Mouse (Mus musculus) layer of hippocampus, postnatal 36 days (tissue): ENCODE results near the gene Apoc3. TPM values are rescaled to one million over a fixed set of nuclear protein-coding genes. Genes with fewer than 3 reads are reported as not detected.

Source experiments
- DNase-seq, 2 experiments: peaks; one replicate each; pipeline ENCODE4 v3.0.0; 2022
- total RNA-seq, 2 experiments: library from RNA; stranded (reverse); gene quantifications; 2 replicates each; pipeline ENCODE4 v1.2.3; 2021

The Apoc3 gene
- total RNA-seq, 2 experiments from 2014 or later = 1.4 TPM; not detected in 1

DNA sequence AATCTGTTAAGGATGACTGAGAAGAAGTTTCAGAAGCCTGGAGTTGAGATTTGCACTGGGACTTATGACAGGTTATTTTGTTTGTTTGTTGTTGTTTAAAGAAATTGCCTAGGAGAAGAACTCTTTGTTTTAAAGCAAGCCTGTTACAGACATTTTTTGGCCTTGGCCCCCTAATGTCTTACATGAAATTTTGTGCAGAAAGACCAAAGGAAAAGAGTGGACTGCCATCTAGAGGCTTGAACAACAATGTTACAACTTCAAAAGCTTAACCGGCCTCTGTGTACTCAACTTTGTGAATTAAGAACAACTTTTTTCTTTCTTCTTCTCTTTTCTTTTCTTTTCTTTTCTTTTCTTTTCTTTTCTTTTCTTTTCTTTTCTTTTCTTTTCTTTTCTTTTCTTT lies 43.8 kb downstream of the Apoc3 start:
- no peak for DNase-seq

DNA sequence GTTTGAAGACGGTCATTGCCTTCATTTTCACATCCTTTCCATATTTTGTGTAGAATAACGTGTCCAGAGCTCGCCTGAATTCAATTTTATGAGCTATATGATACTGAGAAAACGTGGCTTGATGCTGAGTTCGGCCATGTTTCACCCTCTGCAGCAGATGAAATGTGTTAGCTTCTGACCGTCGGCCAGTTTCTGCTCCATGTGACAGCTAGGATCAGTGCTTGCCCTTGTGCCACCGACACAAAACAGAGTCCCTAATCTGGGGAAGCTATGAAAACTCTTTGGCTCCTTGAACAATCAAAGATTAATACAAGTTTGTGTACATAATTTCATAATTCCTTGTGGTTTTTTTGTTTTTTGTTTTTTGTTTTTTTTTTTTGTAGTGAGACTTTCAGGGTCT lies 44.2 kb downstream of the Apoc3 start:
- no peak for DNase-seq

DNA sequence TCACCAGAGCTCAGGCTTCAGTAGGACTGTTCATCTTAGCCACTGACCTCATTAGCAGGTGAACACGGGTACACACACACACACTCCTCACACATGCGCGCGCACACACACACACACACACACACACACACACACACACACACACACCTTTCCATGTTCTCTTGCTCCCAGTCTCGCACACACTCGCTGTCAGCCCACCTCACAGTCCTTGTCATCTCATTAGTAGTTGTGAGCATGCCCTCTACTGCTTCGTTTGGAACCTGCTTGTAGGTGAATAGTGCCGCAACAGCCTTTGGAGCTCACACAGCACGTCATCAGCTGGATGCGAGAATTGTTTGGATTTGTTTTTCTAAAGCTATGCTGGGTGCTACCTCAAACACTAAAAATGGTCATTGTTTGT lies 46.1 kb downstream of the Apoc3 start:
- DNase-seq = no peak

DNA sequence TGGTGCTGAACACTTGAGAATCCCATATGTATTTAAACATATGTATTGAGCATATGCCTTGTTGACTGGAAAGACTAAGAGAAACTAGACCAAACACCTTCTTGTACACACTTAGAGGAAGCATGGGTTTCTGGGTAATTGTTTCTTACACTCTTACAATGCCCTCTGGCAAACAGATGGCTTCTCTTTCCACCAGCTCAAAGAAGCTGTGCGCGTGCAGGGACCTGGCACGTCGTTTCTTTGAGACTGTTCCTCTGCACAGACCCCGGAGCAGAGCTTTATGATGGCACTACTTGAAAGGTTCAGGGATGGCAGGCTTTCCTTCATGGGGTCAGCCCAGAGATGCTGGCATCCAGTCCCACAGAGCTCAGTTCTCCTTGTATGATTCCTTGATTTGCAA lies 46.5 kb downstream of the Apoc3 start:
- no peak for DNase-seq

DNA sequence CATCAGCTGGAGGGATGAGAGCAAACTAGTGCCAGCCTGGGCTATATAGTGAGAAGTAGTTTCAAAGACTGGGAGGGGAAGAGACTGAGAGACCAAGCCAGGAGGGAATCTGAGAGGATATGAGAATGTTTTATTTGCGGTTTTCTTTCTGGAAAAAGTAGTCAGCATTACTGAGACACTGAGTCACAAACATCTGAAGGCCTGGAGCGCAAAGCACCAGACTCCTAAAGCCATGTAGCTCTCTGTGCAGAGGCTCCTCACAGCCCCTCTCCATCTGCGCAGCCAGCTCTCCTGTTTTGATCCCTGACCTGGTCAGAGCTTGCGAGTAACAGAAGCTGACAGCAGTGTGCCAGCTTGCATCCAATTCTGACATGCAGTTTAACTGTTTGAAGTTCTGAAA lies 47.1 kb downstream of the Apoc3 start:
- no peak for DNase-seq

DNA sequence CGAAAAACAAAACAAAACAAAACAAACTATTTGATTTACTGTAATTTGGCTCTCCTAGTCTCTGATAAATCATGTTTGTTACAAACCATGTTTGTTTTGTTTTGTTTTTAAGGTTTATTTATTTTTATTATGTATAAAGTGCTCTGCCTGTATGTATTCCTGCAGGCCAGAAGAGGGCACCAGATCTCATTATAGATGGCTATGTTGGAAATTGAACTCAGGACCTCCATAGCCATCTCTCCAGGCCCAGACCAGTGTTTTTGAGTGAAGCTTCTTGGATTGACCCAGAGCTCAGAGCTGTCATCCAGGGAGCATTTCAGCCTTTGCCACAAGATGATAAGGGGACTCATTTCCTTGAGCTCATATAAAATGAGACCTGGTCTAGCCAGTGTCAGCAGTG lies 49.0 kb downstream of the Apoc3 start:
- no peak for DNase-seq

DNA sequence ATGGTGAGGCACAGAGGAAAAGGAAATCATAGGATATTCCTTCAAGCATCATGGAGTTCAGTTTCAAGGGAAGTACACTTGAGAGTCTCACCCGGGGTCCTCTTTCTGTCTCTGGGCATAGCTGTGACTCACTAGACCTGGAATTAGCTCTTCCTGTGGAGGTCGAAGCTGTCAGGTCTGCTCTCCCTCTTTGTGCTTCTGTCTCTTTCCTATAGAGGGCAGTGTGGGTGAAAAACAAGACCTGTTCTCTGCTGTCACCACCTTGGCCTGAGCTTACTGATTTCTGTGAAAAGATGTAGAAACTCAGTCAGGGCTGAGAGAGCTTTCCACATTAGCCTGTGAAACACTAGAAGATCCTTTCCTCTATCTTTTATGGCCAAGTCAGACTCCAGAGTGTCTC lies 50.2 kb downstream of the Apoc3 start:
- no peak for DNase-seq

DNA sequence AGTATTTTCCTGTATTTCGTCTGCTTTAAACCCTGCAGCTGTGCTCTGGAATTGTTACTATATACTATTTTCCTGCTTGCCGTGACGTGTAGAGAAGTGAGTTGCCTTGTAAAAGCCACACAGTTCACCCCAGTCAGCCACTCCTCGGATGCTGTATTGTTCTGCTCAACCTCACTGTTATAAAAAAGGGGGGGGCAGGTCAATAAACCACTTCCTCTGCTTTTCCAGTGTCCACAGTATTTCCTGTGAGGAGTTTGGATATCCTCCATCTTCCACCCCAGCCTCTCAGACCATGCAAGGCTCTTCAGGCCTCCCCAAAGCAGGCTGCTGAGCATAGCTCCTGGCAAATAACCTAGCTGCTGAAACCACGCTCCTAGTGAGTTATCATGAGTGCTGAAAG lies 50.9 kb downstream of the Apoc3 start:
- DNase-seq = no peak

Other genes with a start within 250 kb of the Apoc3 start
- 100 to 1,000 TPM; 227 to 234 TPM for gene Pafah1b2, start 222.9 kb downstream of the Apoc3 start, total RNA-seq
- 100 to 1,000 TPM; 129 to 141 TPM for gene Sik3, start 222.8 kb downstream of the Apoc3 start, total RNA-seq
- not detected for gene Apoa1, start 7.1 kb downstream of the Apoc3 start, total RNA-seq
- not detected for gene Apoa4, start 5.1 kb upstream of the Apoc3 start, total RNA-seq
- gene Apoa5, start 33.0 kb upstream of the Apoc3 start, total RNA-seq = not detected
- 10 to 100 TPM; 37.9 to 40.6 TPM for gene Zpr1, start 37.4 kb upstream of the Apoc3 start, total RNA-seq
- gene Bud13, start 47.4 kb upstream of the Apoc3 start, total RNA-seq = 10 to 100 TPM; 11.1 to 12.1 TPM
- not detected for gene 4931429L15Rik, start 84.3 kb upstream of the Apoc3 start, total RNA-seq